Mouse (Mus musculus) left cerebral cortex, adult 2 months (tissue): ENCODE measurements around the gene Zkscan7. TPM values are rescaled to one million over a fixed set of nuclear protein-coding genes. Genes with fewer than 3 reads are reported as not detected.

Experiments used
- DNase-seq, 2 experiments: peaks; one replicate each; pipeline ENCODE4 v3.0.0; 2021 to 2022; ENCODE audit warnings: low spot score in 2 of 2, mixed read lengths in 1 of 2; ENCODE audit errors: extremely low spot score in 1 of 2
- H3K27ac ChIP-seq: fragments of 200-600 bp; 2 replicates; pipeline ENCODE4 v1.8.1; 2022
- H3K4me3 ChIP-seq: fragments of 200-600 bp; 2 replicates; pipeline ENCODE4 v1.8.1; 2022
- CTCF ChIP-seq: fragments of 200-600 bp; IDR thresholded peaks from 2 replicates; pipeline ENCODE4 v1.8.1; 2022; ENCODE audit warnings: antibody characterized with exemption, mild to moderate bottlenecking, moderate library complexity
- intact Hi-C: fragments of 180-260 bp; cut with DNase I; formaldehyde crosslinking; loops from one replicate; pipeline ENCODE4 v1.15.1; 2025
- total RNA-seq, 2 experiments: library from RNA; stranded (reverse); gene quantifications; 2 replicates each; pipeline ENCODE4 v1.2.3; 2021

Zkscan7 gene
- total RNA-seq, 2 experiments from 2014 or later = 5.0 to 5.8 TPM

DNA sequence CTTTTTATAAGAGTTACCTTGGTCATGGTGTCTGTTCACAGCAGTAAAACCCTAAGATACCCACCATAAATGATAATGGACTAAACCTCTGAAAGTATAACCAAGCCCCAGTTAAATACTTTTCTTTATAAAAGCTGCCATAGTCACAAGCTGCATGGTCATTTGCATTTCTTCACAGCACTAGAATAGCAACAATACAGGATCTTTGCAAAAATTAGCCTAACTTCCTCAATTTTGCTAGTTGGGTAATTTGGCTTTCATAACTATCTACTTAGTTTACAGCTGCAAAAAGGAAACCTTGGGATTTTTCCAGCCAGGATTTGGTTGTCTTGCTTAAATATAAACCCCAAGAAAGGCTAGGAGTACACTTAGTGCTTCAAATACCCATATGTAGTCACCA lies 24.7 kb upstream of the Zkscan7 start:
- H3K4me3 ChIP-seq = no peak overlapping the region
- intact Hi-C loops = loop anchor here (5.0 kb wide), 1 partner anchor 123 kb away; no protein-coding TSS in a partner anchor
- TF ChIP-seq CTCF = no peak
- DNase-seq = no peak
- H3K27ac ChIP-seq = no peak overlapping the region

DNA sequence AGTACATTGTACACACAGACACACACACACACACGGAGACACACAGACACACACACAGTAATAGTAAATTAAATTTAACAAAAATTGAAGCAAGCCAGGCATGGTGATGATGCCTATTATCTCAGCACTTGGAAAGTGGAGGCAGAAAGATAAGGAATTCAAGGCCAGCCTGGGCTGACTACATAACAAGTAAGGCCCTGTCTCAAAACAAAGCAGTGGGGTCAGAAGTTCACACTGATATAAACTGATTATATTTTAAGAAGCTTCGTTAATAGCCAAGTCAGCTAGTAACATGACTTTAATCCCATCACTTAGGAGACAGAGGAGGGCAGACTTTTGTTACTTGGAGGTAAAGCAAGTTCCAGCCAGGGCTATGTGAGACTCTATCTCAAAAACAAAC lies 21.8 kb upstream of the Zkscan7 start:
- TF ChIP-seq CTCF = no peak
- no peak for DNase-seq
- intact Hi-C loops = loop anchor here (5.0 kb wide), 1 partner anchor 126 kb away; no protein-coding TSS in a partner anchor
- H3K4me3 ChIP-seq = no peak overlapping the region
- no peak overlapping the region for H3K27ac ChIP-seq

DNA sequence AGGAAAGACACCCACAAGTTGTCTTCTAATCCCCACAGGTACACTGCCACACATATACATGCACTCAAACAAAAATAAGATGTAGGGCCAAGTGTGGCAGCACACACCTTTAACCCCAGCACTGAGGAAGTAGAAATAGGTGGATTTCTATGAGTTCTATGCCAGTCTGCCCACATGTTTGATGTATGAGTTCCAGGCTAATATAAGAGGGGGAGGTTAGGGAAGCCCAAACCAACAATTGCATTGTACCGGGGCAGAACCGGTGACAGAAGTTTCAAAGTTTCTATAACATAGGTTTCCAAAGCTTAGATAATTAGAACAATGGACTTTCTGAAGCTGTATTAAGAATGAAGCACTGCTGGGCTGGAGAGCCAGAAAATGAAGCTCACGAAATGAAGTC lies 20.6 kb upstream of the Zkscan7 start:
- Histone ChIP-seq H3K4me3 (peak overlapping the region; percentile 65), H3K27ac (no peak overlapping the region)
- no peak for TF ChIP-seq CTCF
- intact Hi-C loops = loop anchor here (5.0 kb wide), 1 partner anchor 128 kb away; no protein-coding TSS in a partner anchor
- DNase-seq = no peak

DNA sequence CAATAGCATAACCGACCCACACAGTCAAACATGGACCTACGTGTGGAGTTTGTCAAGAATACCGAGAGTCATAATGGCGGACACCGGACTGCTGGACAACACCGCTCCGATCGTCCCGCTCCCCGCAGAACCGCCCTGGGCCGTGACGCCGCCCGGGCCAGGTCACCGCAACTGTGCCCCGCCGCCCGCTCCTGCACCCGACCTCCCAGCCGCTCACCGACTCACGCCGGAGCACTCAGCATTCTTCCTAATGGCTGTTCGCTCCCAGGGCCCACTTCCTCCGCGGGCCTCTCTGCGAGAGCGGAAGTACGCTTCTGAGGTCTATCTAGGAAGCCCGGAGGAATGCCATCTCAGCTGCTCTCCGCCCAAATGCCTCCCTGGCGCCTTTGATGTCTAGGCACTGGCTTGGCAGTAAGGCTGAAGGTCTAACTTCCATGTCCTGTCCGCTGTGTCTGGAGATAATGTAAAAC lies 19.8 kb upstream of the Zkscan7 start, which contains the start of gene Zfp445:
Zfp445 (minus strand) TSS at position 310 of the 470 bp plus-strand sequence.
- Histone ChIP-seq H3K27ac (peak within 1 kb of the TSS; percentile 90), H3K4me3 (peak within 1 kb of the TSS; percentile 65)
- intact Hi-C loops = loop anchor here (1.0 kb wide), 1 partner anchor 57 kb away; no protein-coding TSS in a partner anchor
- peak; percentile 75 to 77 for DNase-seq
- TF ChIP-seq CTCF = no peak

DNA sequence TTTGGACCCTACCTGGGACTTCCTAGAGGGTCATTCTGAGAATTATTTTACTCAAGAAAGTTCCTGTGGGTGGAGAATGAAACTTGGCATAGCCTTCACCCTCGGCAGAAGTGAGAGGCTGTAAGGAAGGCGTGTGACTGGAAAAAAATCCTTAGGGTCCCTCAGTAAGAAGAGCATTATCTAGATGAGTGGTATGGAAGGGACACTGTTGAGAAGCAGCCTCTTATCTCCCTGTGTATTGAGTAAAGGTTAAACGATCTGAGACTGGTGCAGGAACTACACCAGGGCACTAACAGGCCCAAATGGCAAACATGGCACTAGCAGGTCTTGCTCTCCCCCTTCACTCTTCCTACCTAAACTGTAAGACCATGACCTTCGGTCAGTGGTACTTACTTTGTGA lies 19.3 kb upstream of the Zkscan7 start:
- TF ChIP-seq CTCF = no peak
- intact Hi-C loops = loop anchor here (1.0 kb wide), 1 partner anchor 56 kb away; no protein-coding TSS in a partner anchor
- H3K27ac ChIP-seq = peak overlapping the region; percentile 90

DNA sequence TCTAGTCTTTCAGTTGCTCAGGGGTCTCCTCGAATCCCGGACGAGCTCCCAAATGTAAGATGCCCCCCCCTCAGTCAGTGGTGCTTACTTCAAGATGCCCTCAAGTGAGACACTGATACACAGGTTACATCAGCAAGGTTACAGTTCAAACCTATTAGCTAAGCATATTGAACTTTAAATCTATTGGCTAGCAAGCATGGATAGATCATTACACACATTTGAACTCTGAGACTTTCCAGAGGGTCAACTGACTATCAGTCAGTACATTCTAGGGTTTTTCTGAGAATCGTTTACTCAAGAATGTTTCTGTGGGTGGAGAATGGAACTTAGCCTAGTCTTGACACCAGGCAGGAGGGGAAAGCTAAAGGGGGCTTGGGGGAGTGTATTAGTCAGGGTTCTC lies 12.9 kb upstream of the Zkscan7 start:
- DNase-seq = no peak
- Histone ChIP-seq H3K4me3 (no peak overlapping the region), H3K27ac (no peak overlapping the region)
- no peak for TF ChIP-seq CTCF
- intact Hi-C loops = no loop called here

More for the DNA sequence above, 19.3 kb upstream of the Zkscan7 start:
- H3K4me3 ChIP-seq = peak overlapping the region; percentile 65
- no peak for DNase-seq

DNA sequence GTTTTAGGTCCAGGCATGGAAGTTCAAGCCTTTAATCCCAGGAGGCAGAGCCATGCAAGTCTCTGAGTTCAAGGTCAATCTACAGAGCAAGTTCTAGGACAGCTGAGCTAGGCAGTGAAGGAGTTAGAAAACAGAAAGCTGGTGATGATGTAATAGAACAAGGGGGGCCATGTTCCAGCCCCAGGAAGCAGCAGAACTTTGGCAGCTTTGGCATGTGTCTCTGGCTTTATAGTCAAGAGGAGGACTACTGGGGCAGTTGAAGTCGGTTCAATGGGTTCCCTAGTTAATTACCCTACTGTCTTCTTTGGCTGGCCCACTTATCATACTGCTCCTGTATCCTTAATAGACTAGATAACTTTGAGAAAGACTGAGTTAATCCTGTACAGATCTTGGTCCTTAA lies 10.8 kb upstream of the Zkscan7 start:
- TF ChIP-seq CTCF = no peak
- DNase-seq = no peak
- intact Hi-C loops = no loop called here
- no peak overlapping the region for H3K4me3 ChIP-seq
- no peak overlapping the region for H3K27ac ChIP-seq

DNA sequence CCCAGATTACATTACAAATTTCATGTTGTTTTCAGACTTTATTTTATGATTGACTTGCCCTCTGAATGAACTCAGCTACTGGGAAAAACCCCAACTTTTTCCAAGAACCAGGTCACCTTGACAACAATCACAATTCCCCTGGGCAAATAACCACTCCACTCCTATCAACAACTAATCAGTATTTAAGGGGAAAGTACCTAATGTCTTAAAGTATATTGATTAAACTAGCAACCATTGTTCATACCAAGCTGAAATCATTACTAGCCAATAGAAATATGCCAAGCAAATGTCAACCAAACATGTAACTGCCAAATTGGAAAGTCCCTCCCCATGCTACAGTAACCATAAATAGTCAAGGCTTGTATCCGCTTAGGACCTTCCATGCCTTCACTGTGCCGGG lies 10.3 kb upstream of the Zkscan7 start:
- Histone ChIP-seq H3K27ac (no peak overlapping the region), H3K4me3 (no peak overlapping the region)
- intact Hi-C loops = no loop called here
- TF ChIP-seq CTCF = no peak
- no peak for DNase-seq

DNA sequence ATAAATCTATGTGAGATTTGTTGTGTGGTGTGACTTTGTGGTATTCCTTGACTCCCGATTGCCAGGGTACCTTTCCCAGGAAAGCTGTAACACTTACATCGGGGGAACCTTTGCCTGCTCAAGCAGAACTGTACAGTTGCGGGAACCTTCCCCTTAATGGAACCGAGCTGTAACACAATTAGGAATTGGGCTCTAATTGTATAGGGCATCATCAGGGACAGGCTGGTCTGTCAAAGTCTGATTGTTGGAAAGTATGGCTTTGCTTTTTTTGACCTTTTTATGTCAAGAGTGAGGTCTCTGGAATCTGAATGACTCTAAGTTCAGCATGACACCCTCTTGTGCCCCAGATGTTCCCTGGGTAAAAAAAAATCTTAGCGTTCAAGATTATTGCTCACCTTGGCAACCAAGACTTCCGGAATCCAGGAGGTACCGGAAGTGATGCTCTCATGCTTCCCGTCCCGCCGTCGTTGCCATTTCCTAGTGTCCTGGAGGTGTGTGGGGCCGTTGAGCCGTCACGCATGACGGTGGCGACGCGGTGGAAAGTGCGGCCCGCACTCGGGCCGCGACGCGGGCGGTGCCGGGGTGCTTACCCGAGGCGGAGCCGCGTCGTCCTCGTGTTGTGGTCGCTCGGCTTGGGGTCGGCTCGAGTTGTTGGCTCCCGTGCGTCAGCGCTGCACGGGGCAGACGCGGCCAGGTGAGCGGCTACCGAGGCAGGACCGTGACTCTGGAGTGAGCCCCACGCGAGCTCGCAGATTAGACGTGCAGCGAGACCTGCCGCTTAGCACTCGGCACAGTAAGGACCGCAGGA lies 1.1 kb downstream of the Zkscan7 start:
- Histone ChIP-seq H3K27ac (peak overlapping the region; percentile 61), H3K4me3 (peak overlapping the region; percentile 87)
- no peak for TF ChIP-seq CTCF
- DNase-seq = peak; percentile 48 to 67
- intact Hi-C loops = no loop called here

DNA sequence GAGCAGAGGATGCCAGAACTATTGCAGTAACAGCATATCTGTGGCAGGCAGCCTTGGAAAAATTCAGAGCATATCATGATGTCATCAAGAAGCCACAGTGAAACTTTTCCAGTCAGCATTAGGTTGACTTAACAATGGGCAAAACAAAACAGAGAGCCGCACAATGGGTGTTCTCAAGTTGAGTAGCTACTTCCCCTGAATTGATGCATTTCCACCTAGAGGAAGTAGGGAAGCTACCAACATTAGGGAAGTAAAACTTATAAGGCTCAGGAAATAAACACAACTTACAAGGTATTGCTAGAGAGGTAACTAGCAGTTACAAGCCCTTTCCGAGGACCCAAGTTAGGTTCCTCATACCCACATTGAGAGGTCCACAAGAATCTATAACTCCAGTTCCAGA lies 15.6 kb downstream of the Zkscan7 start:
- Histone ChIP-seq H3K27ac (no peak overlapping the region), H3K4me3 (no peak overlapping the region)
- no peak for DNase-seq
- intact Hi-C loops = no loop called here
- TF ChIP-seq CTCF = no peak

DNA sequence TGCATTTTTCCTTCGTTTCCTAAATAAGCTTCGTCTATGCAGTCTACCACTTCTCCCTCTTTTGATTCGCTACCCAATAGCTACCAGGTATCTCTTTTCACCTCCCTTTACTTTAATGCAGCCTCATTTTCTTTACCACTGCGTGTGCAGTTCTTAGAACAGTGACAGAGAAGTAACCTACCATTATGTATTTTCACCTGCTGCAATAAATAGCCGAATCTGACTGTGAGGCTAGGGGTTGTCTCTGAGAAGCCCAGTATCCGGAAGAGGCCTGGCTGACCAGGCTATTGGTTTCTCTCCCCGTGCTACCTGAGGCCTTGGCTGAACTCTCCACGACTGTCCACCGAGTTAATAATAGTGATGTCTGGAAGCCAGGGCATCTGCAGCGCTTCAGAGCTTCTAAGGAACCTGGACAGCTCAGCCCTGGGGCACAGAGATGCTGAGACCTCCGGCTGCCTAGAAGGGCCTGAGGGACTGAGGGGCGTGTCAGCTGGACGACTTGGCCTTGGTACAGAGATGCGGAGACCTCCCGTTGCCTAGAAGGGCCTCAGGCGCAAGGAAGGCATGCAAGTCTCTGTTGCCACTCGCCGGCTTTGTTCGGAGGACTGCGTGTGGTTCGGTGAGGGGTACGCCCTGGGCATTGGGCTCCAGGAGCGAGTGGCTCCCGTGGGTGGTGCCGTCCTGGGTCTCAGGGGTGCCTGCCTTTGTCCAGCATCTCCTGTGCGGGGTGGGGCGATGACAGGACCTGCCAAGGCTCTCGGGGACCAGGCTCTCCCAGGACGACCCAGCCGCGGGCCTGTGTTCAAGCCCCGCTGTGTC lies 17.4 kb downstream of the Zkscan7 start:
- H3K27ac ChIP-seq = no peak overlapping the region; the same call in 1 of the 2 replicates
- intact Hi-C loops = no loop called here
- TF ChIP-seq CTCF = no peak
- DNase-seq = peak; percentile 35 to 38
- H3K4me3 ChIP-seq = peak overlapping the region; percentile 55

DNA sequence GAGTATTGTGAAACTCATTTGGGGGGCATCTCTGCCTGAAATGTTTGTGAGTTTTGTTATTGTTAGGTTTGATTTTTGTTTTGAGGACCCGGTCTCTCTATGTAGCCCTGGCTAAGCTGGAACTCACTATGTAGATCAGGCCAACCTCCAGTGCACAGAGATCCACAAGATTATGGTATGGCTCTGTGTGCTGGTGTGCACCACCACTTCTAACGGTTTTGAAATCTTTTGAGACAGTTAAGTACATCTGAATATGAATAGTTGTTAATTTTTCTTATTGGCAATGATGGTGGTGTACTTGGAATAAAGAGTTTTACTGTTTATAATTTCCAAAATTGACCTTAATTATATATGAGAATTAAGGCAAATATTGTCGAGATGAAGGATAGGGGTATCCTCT lies 37.0 kb downstream of the Zkscan7 start:
- intact Hi-C loops = loop anchor here (1.0 to 2.0 kb wide), 2 partner anchors 28 to 56 kb away; partner anchors contain the start of genes 1110059G10Rik, Kif15 and Zfp445

More for the DNA sequence above, 37.0 kb downstream of the Zkscan7 start:
- TF ChIP-seq CTCF = no peak
- DNase-seq = no peak
- Histone ChIP-seq H3K27ac (peak overlapping the region; percentile 71), H3K4me3 (peak overlapping the region; percentile 71)
